Mouse (Mus musculus): ENCODE results near the gene Adra2b.

Adra2b gene

DNA sequence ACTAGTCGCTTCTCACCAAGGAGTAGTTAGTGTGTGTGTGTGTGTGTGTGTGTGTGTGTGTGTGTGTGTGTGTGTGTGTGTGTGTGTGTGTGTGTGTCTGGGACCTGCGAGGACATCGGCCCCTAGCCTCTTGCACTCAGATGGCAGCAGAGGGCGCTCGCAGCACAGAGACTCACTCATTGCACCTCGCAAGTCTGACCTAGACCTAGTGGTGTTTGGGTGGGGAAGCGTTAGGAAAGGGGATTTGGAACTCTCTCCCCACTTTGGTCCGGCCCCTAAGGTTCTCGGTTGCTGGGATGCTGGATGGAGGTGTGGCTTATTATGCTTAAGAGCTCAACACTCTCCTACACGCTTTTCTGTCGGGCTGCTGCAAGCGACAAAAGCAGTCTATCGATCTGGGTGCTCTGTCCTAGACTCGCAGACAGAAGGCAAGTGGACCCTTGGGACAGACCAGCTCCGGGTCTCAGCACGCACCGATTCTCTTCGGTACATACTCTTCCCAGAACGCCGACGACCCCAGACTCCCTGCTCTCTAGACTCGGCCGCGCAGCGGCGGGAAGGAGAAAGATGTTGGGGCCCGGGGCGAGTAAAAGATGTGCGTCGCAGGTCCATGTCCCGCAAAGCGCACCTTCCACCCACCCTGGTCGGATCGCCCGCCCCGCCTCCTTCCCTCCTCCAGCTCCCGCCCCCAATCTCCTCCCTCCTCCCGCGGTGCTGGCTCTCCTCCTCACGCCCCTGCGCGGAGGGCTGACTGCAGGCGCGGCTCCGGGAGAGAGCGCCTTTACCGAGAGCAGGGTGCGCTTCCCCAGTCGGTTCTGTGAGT is at the start of gene Adra2b:
Gene Adra2b (plus strand): TSS at position 750 of the 823 bp plus-strand sequence.
- peak; percentile 78 to 89 for DNase-seq (ENCODE audit: low spot score in 2 of 2)

DNA sequence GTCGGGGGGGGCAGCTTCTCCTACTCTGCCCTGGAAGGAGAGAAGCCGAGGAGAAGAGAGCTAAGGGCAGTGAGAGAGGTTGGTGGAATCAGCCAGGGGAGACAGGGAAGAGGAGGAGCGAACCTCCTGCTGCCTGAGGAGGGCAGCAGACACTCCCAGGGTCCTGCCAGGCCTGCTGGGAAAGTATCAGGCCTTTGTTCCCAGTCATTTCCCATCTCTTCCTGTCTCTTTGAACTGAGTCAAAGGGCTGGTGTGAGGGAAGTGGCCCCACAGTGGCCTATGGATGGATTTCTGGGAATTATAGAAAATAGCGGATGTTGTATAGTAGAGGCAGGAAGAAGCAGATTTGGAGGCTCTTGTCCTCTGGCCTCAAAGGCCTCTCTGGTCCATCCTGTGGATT is 49.1 kb upstream of the Adra2b start:
- peak in 1 of 2 experiments; percentile 59 for DNase-seq (ENCODE audit: low spot score in 2 of 2)

DNA sequence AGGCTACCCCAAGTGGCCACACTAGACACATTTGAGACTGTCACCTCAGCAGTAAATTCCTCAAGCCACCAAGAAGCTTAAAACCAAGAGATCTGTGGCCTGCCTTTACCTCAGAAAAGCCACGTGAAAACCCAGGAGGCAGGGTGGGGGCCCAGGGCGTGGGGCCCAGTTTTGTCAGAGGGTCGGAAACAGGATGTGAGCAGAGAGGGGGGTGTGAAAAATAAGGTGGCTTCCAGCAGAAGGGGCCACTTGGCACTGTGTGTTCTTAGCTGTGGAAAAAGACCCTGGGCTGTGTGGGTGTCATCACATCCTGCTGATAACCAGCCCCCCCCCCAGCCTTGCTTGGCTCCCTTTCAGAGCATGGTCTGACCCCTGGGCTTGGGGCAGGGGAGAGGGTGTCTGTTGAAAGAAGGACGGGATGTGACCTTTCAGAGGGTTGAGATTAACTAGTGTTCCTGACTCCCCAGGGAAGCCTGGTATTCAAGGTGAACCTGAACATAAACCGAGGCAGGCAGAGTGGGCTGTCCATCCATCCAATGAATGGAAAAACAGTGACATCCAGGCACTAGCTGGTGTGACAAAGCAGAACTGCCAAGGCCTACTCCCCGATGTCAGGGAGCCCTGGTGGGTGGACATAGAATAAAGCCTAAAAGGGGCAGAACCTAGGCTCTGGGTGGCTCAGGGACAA is 48.4 kb upstream of the Adra2b start:
- peak; percentile 57 to 77 for DNase-seq (ENCODE audit: low spot score in 2 of 2)

DNA sequence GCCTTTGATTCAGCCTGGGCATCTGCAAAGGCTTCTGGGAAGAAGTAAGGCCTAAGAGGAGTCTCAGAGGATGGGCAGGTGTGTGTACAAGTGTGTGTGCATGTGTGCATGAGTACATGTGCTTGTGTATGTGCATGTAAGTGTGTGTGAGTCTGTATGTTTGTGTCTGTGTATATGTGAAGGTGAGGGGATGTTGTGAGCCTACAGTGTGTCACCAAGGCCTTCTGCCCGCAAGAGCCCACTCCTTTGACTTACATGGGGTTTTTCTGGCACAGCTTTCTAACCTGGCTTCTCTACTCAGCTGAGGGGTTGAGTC is 47.9 kb upstream of the Adra2b start:
- DNase-seq (ENCODE audit: low spot score in 2 of 2): no peak

DNA sequence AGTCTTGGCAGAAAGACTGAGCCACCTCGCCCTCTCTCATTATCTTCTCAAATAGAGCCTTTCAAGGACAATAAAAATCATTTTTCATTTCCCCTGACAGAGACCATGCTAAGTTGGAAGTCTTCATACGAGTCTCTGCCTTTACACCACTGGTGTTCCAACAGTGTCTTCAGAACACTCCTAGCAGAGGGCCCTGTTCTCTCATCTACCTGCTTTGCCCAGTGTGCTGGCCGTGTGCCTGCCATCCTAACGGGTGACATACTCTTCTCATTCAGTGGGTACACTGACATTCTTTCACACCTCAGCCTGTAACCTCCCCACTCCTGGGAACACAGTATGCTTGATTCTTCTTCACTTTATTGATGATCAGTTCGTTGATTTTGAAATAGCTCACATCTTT is 46.6 kb upstream of the Adra2b start:
- DNase-seq (ENCODE audit: low spot score in 2 of 2): no peak

DNA sequence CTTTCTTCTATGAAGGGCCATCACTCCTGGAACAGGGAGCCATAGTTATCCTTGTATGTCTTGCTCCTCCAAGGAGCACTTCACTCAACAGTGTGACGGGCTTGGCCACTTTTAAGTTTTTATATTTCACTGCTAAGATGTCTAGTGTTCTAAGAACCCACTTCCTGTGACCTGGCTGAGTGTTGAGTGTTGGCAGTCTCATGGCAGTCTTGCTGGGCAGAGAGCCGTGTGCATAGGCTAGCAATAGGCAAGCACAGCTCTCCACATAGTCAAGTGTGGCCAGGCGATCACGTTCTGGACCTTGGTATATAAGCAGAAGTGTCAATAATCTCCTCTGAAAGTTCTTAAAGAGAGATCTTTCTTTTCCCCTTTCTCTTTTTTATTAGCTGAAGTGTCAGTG is 44.9 kb upstream of the Adra2b start:
- DNase-seq (ENCODE audit: low spot score in 2 of 2): no peak

DNA sequence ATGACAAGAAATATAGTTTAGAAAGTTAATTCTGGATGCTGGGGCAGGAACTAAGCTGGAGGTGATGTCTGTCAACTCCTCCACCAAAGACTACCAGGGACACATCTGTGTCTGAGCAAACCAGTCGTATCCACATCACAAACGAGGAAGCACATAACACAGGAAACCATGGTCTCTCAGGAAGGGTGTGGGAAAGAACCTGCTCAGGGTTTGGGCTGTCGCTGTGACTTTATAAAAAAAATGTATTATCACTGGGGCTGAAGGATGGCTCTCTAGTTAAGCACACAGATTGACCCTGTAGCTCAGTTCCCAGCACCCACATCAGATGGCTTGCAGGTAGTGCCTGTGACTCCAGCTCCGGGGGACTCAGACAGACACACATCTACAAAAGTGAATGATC is 43.9 kb upstream of the Adra2b start:
- no peak for DNase-seq (ENCODE audit: low spot score in 2 of 2)

DNA sequence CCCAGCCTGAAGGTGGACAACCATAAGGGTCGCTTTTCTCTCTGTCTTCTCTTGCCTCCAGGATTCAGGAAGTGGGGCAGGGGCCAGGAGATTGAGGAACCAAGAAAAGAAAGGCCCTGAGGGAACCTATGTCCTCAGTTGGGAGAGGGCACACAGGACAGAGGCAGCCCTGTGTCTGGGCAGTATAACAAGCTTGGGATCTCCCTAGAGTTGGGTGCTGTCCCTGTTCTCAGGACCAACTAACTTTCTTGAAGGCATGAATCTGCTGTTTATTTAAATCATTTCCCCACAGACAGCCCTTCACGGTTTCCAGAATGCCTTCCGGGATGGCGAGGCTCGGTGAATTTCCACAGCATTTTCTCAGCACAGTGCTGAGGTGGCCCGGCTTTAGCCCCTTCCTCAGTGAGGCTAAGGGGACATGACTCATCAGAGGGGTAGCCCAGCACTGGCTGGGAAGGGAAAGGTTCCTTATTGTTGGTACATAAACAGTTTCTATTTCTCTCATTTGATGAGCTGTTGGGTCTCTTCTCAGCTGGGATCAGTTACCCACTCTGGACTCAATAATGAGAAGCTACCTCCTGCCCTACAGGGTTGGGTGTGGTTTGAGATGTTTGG is 40.2 kb upstream of the Adra2b start:
- DNase-seq (ENCODE audit: low spot score in 2 of 2): peak in 1 of 2 experiments; percentile 56

DNA sequence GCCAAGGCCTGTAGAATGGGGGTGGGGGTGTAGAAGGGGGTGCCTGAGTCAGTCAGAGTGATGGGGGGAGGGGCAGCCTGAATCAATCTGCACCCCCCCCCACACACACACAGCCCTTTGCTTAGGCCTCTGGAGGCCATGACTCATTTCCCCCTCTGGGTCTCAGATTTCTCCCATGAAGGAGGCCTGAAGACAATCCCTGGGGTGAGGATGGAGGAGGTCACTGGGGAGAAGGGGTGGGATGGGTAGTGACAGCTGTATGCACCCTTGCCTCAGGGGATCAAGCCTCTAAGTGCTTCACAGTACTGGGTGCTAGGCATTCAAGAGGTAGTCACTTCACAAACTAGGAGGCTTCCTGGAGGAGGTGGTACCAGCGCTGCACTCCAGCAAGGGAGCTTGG is 39.3 kb upstream of the Adra2b start:
- no peak for DNase-seq (ENCODE audit: low spot score in 2 of 2)

DNA sequence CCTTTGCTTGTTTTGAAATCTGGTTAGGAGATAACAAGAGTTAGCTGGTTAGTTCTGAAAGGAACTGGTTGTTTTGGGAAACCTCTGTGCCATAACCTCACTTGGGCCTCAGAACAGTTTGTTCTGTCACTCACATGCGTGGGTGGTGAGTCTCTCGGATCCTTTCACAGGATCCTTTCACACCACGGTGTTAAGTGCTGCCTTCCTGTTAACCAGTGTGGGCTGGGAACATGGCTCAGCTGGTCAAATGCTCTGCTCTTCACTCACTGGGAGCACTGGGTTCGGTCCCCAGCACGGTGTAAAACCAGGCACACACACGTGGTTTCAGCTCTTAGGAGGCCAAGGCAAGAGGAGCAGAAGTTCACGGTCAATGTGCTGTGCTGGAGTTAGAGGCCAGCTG is 38.6 kb upstream of the Adra2b start:
- peak in 1 of 2 experiments; percentile 55 for DNase-seq (ENCODE audit: low spot score in 2 of 2)

DNA sequence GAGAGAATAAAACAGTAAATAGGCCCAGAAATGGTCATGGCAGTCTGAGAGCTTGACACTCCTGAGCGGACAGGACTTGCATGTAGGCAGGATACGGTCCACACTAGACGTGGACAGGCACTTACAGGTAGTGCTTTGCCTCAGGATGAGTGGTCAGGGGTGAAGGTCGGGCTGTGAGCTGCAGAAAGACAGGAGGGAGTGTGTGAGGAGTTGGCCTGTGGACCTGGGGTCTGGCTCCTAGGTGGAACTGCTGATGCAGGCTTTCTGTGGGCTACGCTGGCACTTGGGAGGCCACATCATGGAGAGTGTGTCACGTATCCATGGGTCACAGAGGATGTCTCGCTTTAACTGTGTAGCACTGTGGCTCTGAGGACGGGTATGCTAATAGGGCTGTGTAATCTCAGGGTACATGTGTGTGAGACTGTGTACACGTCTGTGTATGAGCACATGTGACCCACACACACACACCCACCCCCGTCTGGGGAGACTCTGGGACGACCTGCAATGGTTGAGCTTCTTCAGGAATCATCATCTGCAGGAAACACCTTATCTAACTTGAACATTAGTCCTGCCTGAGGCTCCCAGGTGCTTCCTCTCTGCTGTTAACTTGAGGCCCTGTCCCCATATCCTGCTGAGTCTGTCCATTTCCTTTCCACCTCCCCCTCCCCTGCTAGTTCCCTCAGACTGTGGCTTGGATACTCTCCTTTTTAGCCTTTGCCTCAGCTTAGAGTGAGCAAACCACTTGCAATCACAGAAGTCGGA is 34.7 kb upstream of the Adra2b start:
- DNase-seq (ENCODE audit: low spot score in 2 of 2): peak in 1 of 2 experiments; percentile 57

DNA sequence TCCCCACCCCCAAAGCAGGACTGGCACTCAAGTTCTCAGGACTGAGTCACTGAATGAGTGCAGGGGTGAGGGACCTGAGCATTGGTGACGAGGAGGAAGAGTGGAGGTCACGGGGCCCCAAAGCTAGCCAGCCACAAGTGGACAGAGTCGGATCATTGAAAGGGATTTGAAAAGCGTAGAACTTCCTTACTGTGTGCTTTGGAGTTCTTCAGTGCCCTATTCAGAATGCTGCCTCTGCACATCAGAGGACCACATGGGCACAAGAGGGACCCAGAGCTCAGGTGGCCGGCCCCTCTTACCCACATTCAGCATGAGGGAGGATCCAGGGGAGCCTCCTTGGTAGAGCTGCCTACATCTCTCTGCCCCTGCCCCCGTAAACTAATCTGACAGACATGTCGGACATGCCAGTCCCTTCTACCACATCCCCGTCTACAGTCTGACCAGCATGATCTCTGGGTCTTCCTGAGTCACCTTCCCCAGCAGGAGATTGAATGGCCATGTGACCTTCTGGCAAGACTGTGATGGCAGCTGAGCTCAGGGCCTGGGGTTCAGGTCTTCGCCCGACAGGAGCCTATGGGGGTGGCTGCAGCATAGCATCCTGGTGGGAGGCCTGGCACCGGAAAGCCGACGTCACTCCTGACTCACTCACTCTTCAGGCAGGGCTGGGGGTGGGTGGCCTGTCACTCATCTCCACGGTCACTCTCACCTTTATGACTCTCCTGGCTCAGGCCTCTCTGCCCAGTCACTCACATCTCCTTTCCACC is 30.0 kb upstream of the Adra2b start:
- peak in 1 of 2 experiments; percentile 70 for DNase-seq (ENCODE audit: low spot score in 2 of 2)

DNA sequence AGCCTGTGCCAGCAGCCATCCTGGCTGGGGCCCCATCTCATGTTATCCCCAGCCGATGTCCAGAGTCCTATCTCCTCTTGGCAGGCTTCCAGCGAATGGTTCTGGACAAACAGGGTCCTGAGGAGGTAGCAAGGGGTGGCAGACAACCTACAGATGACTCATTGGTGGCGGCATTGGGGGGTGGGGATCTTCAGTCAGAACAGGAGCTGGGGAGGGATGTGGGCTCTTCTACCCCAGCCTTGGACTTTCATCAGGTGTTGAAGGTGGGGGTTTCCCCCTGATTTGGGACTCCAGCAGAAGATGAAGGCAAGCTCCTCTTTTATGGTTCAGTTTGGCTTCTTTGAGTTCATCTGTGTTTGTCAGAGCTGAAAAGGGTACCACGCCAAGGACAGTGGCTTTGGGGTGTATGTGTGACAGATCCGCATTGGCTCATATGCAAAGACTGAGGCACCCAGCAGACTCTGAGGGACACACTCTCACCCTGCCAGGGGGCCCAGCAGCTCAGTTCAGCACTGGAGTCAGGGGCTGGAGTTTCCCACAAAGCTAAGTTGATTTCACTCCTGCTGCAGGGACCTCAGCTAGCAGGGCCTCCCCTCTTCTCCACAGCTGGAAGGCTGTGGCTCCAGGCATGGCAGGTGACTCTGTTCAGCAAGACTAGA is 28.9 kb upstream of the Adra2b start:
- DNase-seq (ENCODE audit: low spot score in 2 of 2): peak; percentile 37 to 75

DNA sequence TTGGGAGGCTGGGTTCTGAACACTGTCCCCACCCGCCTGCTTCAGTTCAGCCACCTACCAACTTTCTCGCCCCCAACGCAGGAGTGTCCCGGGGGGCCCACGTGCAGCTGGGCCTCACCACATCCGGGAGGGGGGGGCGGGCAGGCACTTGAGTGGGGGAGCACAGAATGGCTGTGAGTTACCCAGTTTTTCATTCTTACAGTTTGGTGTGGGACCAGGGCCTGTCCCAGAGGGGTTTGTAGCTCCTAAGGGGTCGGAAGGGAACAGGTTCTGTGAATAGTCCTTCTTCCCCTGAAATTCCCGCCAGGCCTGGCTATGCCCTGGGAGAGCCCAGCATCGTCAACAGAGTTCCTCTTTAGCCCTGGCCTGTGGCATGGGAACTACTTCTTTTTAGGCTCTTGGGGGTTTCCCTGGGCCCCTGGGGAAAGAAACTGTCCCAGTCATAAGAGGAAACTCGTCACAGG is 27.9 kb upstream of the Adra2b start:
- peak; percentile 72 to 80 for DNase-seq (ENCODE audit: low spot score in 2 of 2)

DNA sequence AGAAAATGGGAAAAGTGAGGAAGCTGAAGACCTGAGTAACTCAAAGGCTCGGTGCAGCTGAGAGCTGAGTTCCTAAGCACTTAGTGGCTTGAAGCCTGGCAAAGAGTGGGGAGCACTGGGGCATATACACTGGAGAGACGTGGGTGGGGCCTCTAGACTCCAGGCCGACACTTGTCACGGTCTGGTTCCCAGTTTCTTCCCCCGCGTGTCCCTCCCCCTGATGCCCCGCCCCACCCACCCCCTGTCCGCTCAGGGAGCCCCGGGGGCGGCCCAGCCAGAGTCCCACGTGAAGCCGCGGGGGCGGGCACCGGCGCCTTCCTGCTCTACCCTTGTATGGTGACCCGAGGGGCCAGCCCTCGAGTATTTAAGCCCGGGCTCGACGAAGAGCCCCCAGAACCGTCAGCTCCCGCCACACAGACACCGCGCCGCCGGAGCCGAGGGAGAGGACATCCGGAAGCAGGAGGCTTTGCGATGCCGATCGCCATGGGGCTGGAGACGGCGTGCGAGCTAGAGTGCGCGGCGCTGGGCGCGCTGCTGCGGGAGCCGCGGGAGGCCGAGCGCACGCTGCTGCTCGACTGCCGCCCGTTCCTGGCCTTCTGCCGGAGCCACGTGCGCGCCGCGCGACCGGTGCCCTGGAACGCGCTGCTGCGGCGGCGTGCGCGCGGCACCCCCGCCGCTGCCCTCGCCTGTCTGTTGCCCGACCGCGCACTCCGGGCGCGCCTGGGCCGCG is 27.1 kb upstream of the Adra2b start, which contains the start of gene Dusp2:
Gene Dusp2 (plus strand): TSS at position 393 of the 730 bp plus-strand sequence.
- peak; percentile 91 to 96 for DNase-seq (ENCODE audit: low spot score in 2 of 2)

DNA sequence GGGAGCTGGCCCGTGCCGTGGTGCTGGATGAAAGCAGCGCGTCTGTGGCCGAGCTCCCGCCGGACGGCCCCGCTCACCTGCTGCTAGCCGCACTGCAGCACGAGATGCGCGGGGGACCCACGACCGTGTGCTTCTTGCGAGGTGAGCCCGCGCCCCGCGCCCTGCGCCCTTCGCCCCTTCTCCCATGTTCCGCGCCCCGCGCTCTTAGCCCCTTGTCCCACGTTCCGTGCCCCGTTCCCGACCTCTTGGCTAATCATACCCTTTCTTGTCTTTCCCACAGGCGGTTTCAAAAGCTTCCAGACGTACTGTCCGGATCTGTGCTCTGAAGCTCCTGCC is 26.5 kb upstream of the Adra2b start:
- DNase-seq (ENCODE audit: low spot score in 2 of 2): no peak

DNA sequence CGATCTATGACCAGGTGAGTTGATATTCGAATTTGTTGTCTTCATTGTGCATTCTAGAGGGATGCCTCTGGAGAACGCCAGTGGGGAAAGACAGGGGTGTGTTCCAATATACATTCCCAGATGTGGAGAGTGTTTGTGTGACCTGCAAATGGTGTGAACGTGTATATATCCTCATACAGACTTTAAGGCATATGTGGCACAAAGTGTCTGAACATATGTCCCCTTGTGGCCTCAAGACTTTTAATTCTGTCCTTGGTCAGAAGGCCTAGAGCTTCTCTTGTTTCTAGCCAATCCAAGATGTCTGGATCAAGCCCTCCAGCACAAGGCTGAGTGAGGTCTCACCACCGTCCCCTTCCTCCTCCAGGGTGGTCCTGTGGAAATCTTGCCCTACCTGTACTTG is 26.1 kb upstream of the Adra2b start:
- no peak for DNase-seq (ENCODE audit: low spot score in 2 of 2)

DNA sequence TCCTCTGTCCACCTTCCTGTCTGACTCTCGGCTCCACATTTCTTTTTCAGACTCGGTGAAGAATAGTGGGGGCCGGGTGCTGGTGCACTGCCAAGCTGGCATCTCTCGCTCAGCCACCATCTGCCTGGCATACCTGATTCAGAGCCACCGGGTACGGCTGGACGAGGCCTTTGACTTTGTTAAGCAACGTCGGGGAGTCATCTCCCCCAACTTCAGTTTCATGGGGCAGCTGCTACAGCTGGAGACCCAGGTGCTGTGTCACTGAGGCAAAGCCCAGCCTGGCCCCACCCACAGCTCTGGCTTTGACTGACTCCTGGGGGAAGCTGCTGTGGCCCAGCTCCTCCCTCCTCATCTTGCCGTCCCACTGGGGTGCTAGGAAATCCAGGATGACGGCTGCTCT is 25.5 kb upstream of the Adra2b start:
- DNase-seq (ENCODE audit: low spot score in 2 of 2): peak; percentile 53 to 71

DNA sequence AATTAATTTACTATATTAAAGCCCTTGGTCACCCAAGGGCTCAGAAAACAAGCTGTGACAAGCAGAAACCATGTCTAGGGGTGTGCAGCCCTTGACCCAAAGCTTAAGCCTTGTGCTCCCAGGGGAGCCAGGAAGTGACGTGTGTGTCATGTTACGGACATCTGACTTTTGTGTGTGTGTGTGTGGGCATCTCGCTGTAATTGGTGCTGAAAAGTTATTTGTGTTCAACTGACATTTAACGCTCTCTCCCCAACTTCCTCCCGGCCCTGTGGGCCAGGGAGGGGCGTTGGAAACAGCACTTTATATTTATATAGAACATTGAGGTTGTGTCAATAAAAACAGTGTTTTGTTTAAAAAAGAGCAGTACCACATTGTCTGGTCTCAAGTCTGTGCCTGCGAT is 25.0 kb upstream of the Adra2b start:
- DNase-seq (ENCODE audit: low spot score in 2 of 2): peak; percentile 37 to 66

DNA sequence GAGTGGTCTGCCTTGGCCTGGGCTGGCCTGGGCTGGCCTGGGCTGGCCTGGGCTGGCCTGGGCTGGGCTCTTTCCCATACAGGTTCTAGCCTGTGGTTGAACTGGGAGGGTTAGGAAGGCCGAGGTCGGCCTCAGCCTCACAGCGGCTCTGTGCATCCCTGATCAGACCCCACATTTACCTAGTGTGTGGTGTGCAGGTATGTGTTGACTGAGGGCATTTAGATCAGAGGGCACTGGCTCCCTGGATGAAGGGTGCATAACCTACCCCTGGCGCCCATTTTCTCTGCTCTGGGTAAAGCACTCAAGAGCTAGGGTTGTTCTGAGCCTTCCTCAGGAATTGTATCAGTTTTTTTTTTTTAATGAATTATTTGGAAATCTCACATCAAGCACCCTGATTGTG is 24.6 kb upstream of the Adra2b start, which contains the start of gene Astl:
Gene Astl (plus strand): TSS at position 224 of the 400 bp plus-strand sequence.
- peak in 1 of 2 experiments; percentile 61 for DNase-seq (ENCODE audit: low spot score in 2 of 2)
